Mouse (Mus musculus) embryonic facial prominence, embryonic 13.5 days (tissue): ENCODE measurements around the gene Dis3l2. TPM values are rescaled to one million over a fixed set of nuclear protein-coding genes. Genes with fewer than 3 reads are reported as not detected.

Experiments used
- ATAC-seq: fragments of 200-750 bp; cut with Nextera tagmentation; 2 replicates; pipeline ENCODE4 v1.8.0; 2017; ENCODE audit warnings: low read depth; ENCODE audit not compliant: insufficient number of reproducible peaks, insufficient read depth, low FRiP score, low TSS enrichment
- H3K27ac ChIP-seq: fragments of 300-500 bp; sonication (generic); 2 replicates; pipeline ENCODE4 v1.5.1; 2015; ENCODE audit warnings: moderate library complexity, mild to moderate bottlenecking, inconsistent platforms
- H3K27me3 ChIP-seq: fragments of 300-500 bp; sonication (generic); 2 replicates; pipeline ENCODE4 v1.6.1; 2015; ENCODE audit warnings: mild to moderate bottlenecking, inconsistent platforms
- H3K36me3 ChIP-seq: fragments of 300-500 bp; sonication (generic); 2 replicates; pipeline ENCODE4 v1.6.1; 2015; ENCODE audit warnings: mild to moderate bottlenecking, inconsistent platforms
- H3K4me1 ChIP-seq: fragments of 300-500 bp; sonication (generic); 2 replicates; pipeline ENCODE4 v1.6.1; 2015; ENCODE audit warnings: inconsistent platforms
- H3K4me2 ChIP-seq: fragments of 300-500 bp; sonication (generic); 2 replicates; pipeline ENCODE4 v1.6.1; 2015; ENCODE audit warnings: moderate library complexity, mild to moderate bottlenecking, inconsistent platforms
- H3K4me3 ChIP-seq: fragments of 300-500 bp; sonication (generic); 2 replicates; pipeline ENCODE4 v1.5.1; 2015; ENCODE audit warnings: mild to moderate bottlenecking, inconsistent platforms
- H3K9ac ChIP-seq: fragments of 300-500 bp; sonication (generic); 2 replicates; pipeline ENCODE4 v1.6.1; 2015; ENCODE audit warnings: mild to moderate bottlenecking, inconsistent platforms
- H3K9me3 ChIP-seq: fragments of 300-500 bp; sonication (generic); 2 replicates; pipeline ENCODE4 v1.6.1; 2016; ENCODE audit warnings: inconsistent platforms
- WGBS: fragments of 180-500 bp; shearing (Covaris S2); methylation state at CpG from one replicate; pipeline ENCODE4 v1.1.7; 2015; ENCODE audit warnings: mixed read lengths; 5-methylcytosine and 5-hydroxymethylcytosine counted together
- polyA plus RNA-seq: library from polyadenylated mRNA; unstranded; fragments of >200 nt; fragmentation: Nextera tagmentation; extraction: Ambion mirVana; gene quantifications from 2 replicates; pipeline ENCODE4 v1.2.1, GENCODE M21; 2015

Gene Dis3l2
- polyA plus RNA-seq, 1 experiment from 2014 or later: 30.9 TPM

- no peaks in the 10 kb centered on the region for H3K9me3 ChIP-seq
- H3K27ac ChIP-seq: no peak overlapping the region
- no peaks in the 10 kb centered on the region for H3K4me1 ChIP-seq
- no peak overlapping the region for H3K9ac ChIP-seq
- no peak overlapping the region for H3K4me2 ChIP-seq
- WGBS: 79% methylated on average over 2 of the region's 2 CpGs
- H3K27me3 ChIP-seq: no peaks in the 10 kb centered on the region
- H3K4me3 ChIP-seq: no peak overlapping the region
- no peaks in the 10 kb centered on the region for H3K36me3 ChIP-seq
- no peak for ATAC-seq
Measured at GRCm38 (mm10) chr1:86834988-86835387, 131.4 kb downstream of the Dis3l2 start.

GRCm38 (mm10) chr1:86850754-86851153 lies 147.1 kb downstream of the Dis3l2 start:
- Histone ChIP-seq H3K27me3 (no peaks in the 10 kb centered on the region), H3K36me3 (peaks cover 4% of the 10 kb centered on the region; the same call in 1 of the 2 replicates), H3K4me2 (no peak overlapping the region), H3K4me3 (no peak overlapping the region), H3K9ac (no peak overlapping the region), H3K4me1 (no peaks in the 10 kb centered on the region), H3K27ac (no peak overlapping the region), H3K9me3 (no peaks in the 10 kb centered on the region)
- ATAC-seq: no peak
- WGBS: 85% methylated on average over 2 of the region's 2 CpGs

GRCm38 (mm10) chr1:86858876-86859275 lies 155.3 kb downstream of the Dis3l2 start:
- no peak overlapping the region for H3K9ac ChIP-seq
- H3K9me3 ChIP-seq: no peaks in the 10 kb centered on the region
- H3K27me3 ChIP-seq: no peaks in the 10 kb centered on the region
- H3K4me3 ChIP-seq: no peak overlapping the region
- H3K36me3 ChIP-seq: peaks cover 31% of the 10 kb centered on the region
- no peak for ATAC-seq
- H3K27ac ChIP-seq: no peak overlapping the region
- no peak overlapping the region for H3K4me2 ChIP-seq
- whole genome bisulfite sequencing: 47% methylated on average over 1 of the region's 1 CpGs
- no peaks in the 10 kb centered on the region for H3K4me1 ChIP-seq

GRCm38 (mm10) chr1:86859371-86859770 lies 155.8 kb downstream of the Dis3l2 start:
- Histone ChIP-seq H3K27me3 (no peaks in the 10 kb centered on the region), H3K4me3 (no peak overlapping the region), H3K36me3 (peaks cover 31% of the 10 kb centered on the region), H3K27ac (no peak overlapping the region), H3K9ac (no peak overlapping the region), H3K4me1 (no peaks in the 10 kb centered on the region), H3K9me3 (no peaks in the 10 kb centered on the region), H3K4me2 (no peak overlapping the region)
- 40% methylated on average over 1 of the region's 1 CpGs for WGBS
- ATAC-seq: no peak

- 83% methylated on average over 2 of the region's 2 CpGs for WGBS
- Histone ChIP-seq H3K9ac (no peak overlapping the region), H3K4me2 (no peak overlapping the region), H3K27me3 (no peaks in the 10 kb centered on the region), H3K9me3 (no peaks in the 10 kb centered on the region), H3K4me3 (no peak overlapping the region), H3K36me3 (peaks cover 13% of the 10 kb centered on the region), H3K27ac (no peak overlapping the region), H3K4me1 (no peaks in the 10 kb centered on the region)
- ATAC-seq: no peak
Measured at GRCm38 (mm10) chr1:86873745-86874144, 170.1 kb downstream of the Dis3l2 start.

- Histone ChIP-seq H3K9ac (no peak overlapping the region), H3K4me1 (no peaks in the 10 kb centered on the region), H3K36me3 (peaks cover 4% of the 10 kb centered on the region; the same call in 1 of the 2 replicates), H3K27me3 (no peaks in the 10 kb centered on the region), H3K9me3 (no peaks in the 10 kb centered on the region), H3K4me3 (no peak overlapping the region), H3K27ac (no peak overlapping the region), H3K4me2 (no peak overlapping the region)
- ATAC-seq: no peak
Measured at GRCm38 (mm10) chr1:86878743-86879142, 175.1 kb downstream of the Dis3l2 start.

GRCm38 (mm10) chr1:86879547-86879946 lies 175.9 kb downstream of the Dis3l2 start:
- Histone ChIP-seq H3K4me1 (no peaks in the 10 kb centered on the region), H3K36me3 (peaks cover 4% of the 10 kb centered on the region; the same call in 1 of the 2 replicates), H3K4me2 (no peak overlapping the region), H3K9me3 (no peaks in the 10 kb centered on the region), H3K4me3 (no peak overlapping the region), H3K27me3 (no peaks in the 10 kb centered on the region), H3K9ac (no peak overlapping the region), H3K27ac (no peak overlapping the region)
- WGBS: 91% methylated on average over 2 of the region's 2 CpGs
- ATAC-seq: no peak

GRCm38 (mm10) chr1:86887060-86887459 lies 183.5 kb downstream of the Dis3l2 start:
- H3K36me3 ChIP-seq: no peaks in the 10 kb centered on the region; the same call in 1 of the 2 replicates
- no peak for ATAC-seq
- no peaks in the 10 kb centered on the region for H3K9me3 ChIP-seq
- no peaks in the 10 kb centered on the region for H3K27me3 ChIP-seq
- no peaks in the 10 kb centered on the region for H3K4me1 ChIP-seq
- H3K9ac ChIP-seq: no peak overlapping the region
- H3K4me2 ChIP-seq: no peak overlapping the region
- WGBS: 90% methylated on average over 1 of the region's 1 CpGs
- H3K27ac ChIP-seq: no peak overlapping the region
- no peak overlapping the region for H3K4me3 ChIP-seq

- H3K27ac ChIP-seq: no peak overlapping the region
- 75% methylated on average over 2 of the region's 2 CpGs for WGBS
- H3K36me3 ChIP-seq: no peaks in the 10 kb centered on the region
- H3K27me3 ChIP-seq: no peaks in the 10 kb centered on the region
- H3K4me2 ChIP-seq: no peak overlapping the region
- H3K4me3 ChIP-seq: no peak overlapping the region
- ATAC-seq: no peak
- no peak overlapping the region for H3K9ac ChIP-seq
- H3K4me1 ChIP-seq: no peaks in the 10 kb centered on the region
- no peaks in the 10 kb centered on the region for H3K9me3 ChIP-seq
Measured at GRCm38 (mm10) chr1:86912481-86912880, 208.9 kb downstream of the Dis3l2 start.

- Histone ChIP-seq H3K4me1 (no peaks in the 10 kb centered on the region), H3K4me3 (no peak overlapping the region), H3K9ac (no peak overlapping the region), H3K27me3 (no peaks in the 10 kb centered on the region), H3K4me2 (no peak overlapping the region), H3K27ac (no peak overlapping the region), H3K9me3 (no peaks in the 10 kb centered on the region), H3K36me3 (no peaks in the 10 kb centered on the region)
- WGBS: 77% methylated on average over 3 of the region's 3 CpGs
- ATAC-seq: no peak
Measured at GRCm38 (mm10) chr1:86913896-86914295, 210.3 kb downstream of the Dis3l2 start.

GRCm38 (mm10) chr1:86914697-86915096 lies 211.1 kb downstream of the Dis3l2 start:
- H3K9me3 ChIP-seq: no peaks in the 10 kb centered on the region
- no peak overlapping the region for H3K4me2 ChIP-seq
- H3K4me1 ChIP-seq: no peaks in the 10 kb centered on the region
- H3K9ac ChIP-seq: no peak overlapping the region
- H3K27ac ChIP-seq: no peak overlapping the region
- no peak for ATAC-seq
- WGBS: 96% methylated on average over 2 of the region's 2 CpGs
- H3K36me3 ChIP-seq: no peaks in the 10 kb centered on the region
- H3K27me3 ChIP-seq: no peaks in the 10 kb centered on the region
- no peak overlapping the region for H3K4me3 ChIP-seq

GRCm38 (mm10) chr1:86916355-86916984 lies 212.9 kb downstream of the Dis3l2 start:
- no peak for ATAC-seq
- Histone ChIP-seq H3K9me3 (no peaks in the 10 kb centered on the region), H3K4me2 (no peak overlapping the region), H3K27ac (no peak overlapping the region), H3K27me3 (no peaks in the 10 kb centered on the region), H3K9ac (no peak overlapping the region), H3K4me1 (no peaks in the 10 kb centered on the region), H3K4me3 (no peak overlapping the region), H3K36me3 (no peaks in the 10 kb centered on the region)
- WGBS: 77% methylated on average over 8 of the region's 8 CpGs
